Mouse (Mus musculus) monocyte, adult 5-6 weeks (primary cell): ENCODE measurements around the gene Dab1. TPM values are rescaled to one million over a fixed set of nuclear protein-coding genes. Genes with fewer than 3 reads are reported as not detected.

ENCODE experiments used
- ATAC-seq: fragments of 153-309, 156-312 bp; replicated peaks from 2 replicates; pipeline ENCODE4 v1.8.0; 2017; ENCODE audit warnings: mild to moderate bottlenecking; ENCODE audit not compliant: low TSS enrichment, insufficient number of reproducible peaks, severe bottlenecking, poor library complexity, low FRiP score
- total RNA-seq: library from RNA; stranded (forward); fragments of 200-1000, 200-491, 200-594 nt; gene quantifications from 3 replicates; pipeline ENCODE4 v1.2.3, GENCODE M21; 2017

Dab1 gene
- total RNA-seq, 1 experiment from 2014 or later, result not detected

- ATAC-seq, result no peak
These were observed 66.0 kb downstream of the Dab1 start for GRCm38 (mm10) chr4:103685136-103685535.

- ATAC-seq, result no peak
These were observed 72.6 kb downstream of the Dab1 start for GRCm38 (mm10) chr4:103691717-103692116.

DNA sequence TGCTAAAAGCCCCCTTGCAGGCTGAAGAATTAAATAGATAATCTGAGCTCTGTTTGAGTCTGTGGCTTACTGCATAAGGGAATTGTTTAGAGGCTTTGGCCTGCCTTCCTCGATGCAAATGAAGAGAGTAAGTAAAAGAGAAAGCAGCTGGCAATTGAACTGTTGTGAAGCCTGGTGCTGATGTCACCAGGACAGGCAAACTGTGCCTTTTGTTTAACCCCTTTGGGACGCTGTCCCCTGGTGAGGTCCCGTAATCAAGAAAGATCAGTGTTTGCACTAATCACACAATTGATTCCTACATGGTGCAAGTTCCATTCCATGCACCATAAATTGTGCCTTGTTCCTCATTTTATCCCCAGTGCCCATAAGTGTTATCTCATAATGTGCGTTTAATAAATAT, 80.6 kb downstream of the Dab1 start:
- no peak for ATAC-seq

DNA sequence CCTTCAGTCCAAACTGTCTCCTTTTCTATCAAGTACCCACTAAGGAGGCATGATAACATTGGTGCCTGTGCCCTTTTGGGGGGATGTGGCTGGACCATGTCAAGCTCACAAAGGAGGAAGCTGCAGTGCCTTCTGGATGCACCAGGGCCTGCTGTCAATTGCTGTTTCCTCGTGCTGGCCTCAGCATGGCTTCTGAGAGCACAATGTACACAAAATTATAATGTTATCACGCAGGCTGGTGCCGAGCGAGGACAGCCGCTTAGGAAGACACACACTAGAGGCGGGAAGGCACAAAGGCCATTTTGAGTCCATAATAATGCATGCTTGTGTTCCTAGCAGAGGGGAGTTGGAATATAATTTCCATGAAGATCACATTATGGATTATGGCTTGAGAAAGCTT, 81.2 kb downstream of the Dab1 start:
- no peak for ATAC-seq

DNA sequence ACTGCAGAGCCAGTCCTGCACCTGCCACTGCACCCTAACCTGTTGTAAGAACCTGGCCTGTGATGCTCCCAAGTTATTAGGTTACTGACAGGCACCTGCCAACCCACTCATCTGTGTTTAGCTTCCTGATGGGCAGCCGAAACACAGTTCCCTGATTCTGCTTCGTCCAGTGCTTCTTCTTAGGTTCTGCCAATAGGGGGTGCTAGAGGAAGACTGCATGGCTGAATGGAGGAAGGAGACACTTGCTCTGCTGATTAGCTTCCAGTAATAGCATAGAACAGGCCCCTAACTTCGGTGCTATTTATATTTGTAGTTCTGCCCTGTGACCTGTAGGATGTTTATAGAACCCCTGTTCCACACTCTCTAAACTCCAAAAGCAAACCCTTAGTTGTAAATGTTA, 83.0 kb downstream of the Dab1 start:
- ATAC-seq, result no peak

GRCm38 (mm10) chr4:103704477-103704876, 85.3 kb downstream of the Dab1 start:
- ATAC-seq, result no peak

DNA sequence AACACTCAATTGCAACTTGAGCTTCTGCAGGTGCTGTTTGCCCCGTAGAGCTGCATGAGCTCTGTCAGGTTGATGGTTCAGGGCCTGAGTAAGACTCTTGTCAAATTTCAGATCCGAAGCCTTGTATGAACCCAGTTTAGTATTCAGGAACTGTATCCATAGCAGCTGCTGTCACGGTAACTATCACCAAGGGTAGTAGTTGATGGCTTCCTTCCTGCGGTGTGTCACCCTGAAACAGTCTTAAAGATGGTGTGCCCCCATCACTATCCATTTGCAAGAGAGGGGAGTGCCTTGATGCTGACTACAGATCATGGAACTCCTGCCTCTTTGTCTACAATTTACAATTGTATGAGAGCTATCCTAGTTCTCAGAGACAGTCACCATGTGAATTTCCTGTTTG, 87.3 kb downstream of the Dab1 start:
- no peak for ATAC-seq

DNA sequence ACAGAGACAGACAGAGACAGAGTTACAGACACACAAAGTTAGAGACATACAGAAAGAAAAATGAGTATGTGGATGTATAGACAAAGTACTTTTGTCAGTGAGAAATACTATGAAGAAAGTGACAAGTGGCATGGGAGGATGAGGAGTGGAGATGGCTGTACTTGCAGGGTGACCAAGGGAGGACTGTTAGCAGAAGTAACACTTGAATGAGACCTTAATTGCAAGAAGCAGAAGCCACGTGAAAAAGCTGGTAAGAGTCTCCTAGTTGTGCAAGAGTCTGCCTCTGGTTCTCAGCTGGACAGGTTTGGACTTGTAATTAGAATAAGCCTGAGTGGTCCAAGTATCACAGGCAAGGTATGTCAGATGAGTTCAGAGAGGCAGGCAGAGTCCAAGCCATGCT, 88.0 kb downstream of the Dab1 start:
- no peak for ATAC-seq

- no peak for ATAC-seq
These were observed 92.2 kb downstream of the Dab1 start for GRCm38 (mm10) chr4:103711353-103711752.

GRCm38 (mm10) chr4:103713921-103714320, 94.8 kb downstream of the Dab1 start:
- no peak for ATAC-seq

DNA sequence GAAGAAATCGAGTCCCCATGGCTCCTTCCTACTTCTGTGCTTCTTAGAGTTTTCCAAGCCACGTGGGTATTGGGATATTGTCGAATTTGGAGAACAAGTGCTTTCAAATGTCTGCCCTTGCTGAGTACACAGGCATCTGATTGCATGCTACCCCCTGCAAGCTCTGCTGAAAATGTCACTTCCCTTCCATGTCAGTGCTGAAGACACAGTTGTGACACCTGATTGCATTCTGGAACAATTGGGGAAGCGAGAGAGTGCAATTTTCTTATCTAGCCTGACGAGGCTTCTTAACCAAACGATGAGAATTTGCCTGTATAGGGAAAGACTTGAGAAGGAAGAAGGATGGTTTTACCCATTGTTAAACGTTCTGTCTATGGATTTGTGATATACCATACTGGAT, 95.8 kb downstream of the Dab1 start:
- ATAC-seq, result no peak

DNA sequence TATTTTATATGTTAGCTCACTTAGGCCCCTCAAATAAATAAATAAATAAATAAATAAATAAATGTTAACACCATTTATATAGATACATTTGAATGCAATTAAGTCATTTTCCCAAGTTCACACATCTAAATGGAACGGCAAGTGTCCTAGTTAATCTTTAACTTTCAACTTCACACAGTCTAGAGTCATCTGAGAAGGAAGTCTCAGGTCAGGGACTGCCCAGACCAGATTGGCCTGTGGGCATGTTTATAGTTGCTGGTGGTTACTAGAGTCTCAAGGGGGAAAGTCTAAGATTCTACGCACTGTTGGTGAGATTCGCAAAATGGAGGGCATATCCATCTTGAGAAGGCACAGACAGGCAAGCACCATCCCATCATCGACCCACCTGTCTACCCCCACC, 96.4 kb downstream of the Dab1 start:
- no peak for ATAC-seq

GRCm38 (mm10) chr4:103722738-103723137, 103.6 kb downstream of the Dab1 start:
- no peak for ATAC-seq

- ATAC-seq, result no peak
These were observed 107.3 kb downstream of the Dab1 start for GRCm38 (mm10) chr4:103726486-103726885.

DNA sequence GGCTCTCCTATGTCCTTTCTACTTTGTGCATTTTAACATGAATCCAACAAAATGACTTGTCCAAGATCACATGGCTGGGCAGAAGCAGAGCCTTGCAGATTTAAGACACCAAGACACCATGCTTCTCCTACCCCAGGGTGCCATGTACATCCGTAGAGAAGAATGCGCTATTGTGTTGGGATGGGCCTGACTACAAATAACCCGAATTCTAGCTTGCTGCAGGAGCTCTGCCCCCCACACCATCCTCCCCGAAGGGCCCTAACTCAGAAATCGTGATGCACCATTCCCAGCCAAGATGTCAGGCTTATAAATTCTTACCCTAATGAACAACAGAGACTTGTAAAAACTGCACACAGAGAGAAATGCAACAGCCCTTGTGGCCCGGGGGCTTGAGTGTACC, 118.0 kb downstream of the Dab1 start:
- no peak for ATAC-seq

- ATAC-seq, result no peak
These were observed 132.2 kb downstream of the Dab1 start for GRCm38 (mm10) chr4:103751249-103751855.

- no peak for ATAC-seq
These were observed 135.4 kb downstream of the Dab1 start for GRCm38 (mm10) chr4:103754561-103754960.

DNA sequence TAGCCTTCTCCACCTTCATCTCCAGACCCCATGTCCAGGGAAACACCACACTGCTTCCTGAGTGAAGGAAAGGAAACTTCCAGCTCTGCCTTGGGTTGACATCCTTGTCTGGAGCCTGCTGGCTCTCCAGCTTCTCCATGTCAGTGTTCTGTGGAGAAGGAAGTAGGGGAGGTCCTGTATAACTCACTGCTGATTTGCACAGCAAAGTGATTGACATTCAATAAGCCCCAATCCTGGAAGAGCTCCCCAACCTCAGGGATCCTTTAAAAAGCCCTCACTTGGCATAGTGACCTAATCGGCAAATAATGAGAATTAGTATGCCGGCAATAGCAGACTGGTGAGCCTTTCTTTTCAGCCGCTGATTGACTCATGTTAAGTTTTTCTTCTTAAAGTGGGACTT, 138.1 kb downstream of the Dab1 start:
- no peak for ATAC-seq

- no peak for ATAC-seq
These were observed 143.3 kb downstream of the Dab1 start for GRCm38 (mm10) chr4:103762416-103762815.

GRCm38 (mm10) chr4:103775712-103776111, 156.6 kb downstream of the Dab1 start:
- ATAC-seq, result no peak

- no peak for ATAC-seq
These were observed 162.2 kb downstream of the Dab1 start for GRCm38 (mm10) chr4:103781398-103781797.
